Mouse (Mus musculus) intestine, embryonic 14.5 days (tissue): ENCODE measurements around the gene Fmod. TPM values are rescaled to one million over a fixed set of nuclear protein-coding genes. Genes with fewer than 3 reads are reported as not detected.

Source experiments
- polyA plus RNA-seq: library from polyadenylated mRNA; unstranded; fragments of >200 nt; fragmentation: Nextera tagmentation; extraction: Ambion mirVana; gene quantifications from 2 replicates; pipeline ENCODE4 v1.2.1, GENCODE M21; 2014

Fmod gene
- polyA plus RNA-seq, 1 experiment from 2014 or later = 8.2 TPM

Other genes starting within 250 kb of the Fmod start
- 30.7 and 32.3 TPM in 2 replicates for gene Atp2b4, start 236.2 kb upstream of the Fmod start, polyA plus RNA-seq
- 1.8 and 2.0 TPM in 2 replicates for gene Optc, start 129.3 kb upstream of the Fmod start, polyA plus RNA-seq
- gene Prelp, start 115.8 kb upstream of the Fmod start, polyA plus RNA-seq = 1.4 and 1.9 TPM in 2 replicates
- gene Btg2, start 41.9 kb downstream of the Fmod start, polyA plus RNA-seq = 32.6 and 34.6 TPM in 2 replicates
- not detected in 2 replicates for gene Chit1, start 74.0 kb downstream of the Fmod start, polyA plus RNA-seq
- gene Chil1, start 144.9 kb downstream of the Fmod start, polyA plus RNA-seq = 0.35 and 0.49 TPM in 2 replicates
- not detected in 2 replicates for gene Mybph, start 156.2 kb downstream of the Fmod start, polyA plus RNA-seq
- gene Adora1, start 198.2 kb downstream of the Fmod start, polyA plus RNA-seq = 1.7 and 2.0 TPM in 2 replicates